8 mouse cellular contexts compared by ENCODE assay signal in the genomic region with DNA sequence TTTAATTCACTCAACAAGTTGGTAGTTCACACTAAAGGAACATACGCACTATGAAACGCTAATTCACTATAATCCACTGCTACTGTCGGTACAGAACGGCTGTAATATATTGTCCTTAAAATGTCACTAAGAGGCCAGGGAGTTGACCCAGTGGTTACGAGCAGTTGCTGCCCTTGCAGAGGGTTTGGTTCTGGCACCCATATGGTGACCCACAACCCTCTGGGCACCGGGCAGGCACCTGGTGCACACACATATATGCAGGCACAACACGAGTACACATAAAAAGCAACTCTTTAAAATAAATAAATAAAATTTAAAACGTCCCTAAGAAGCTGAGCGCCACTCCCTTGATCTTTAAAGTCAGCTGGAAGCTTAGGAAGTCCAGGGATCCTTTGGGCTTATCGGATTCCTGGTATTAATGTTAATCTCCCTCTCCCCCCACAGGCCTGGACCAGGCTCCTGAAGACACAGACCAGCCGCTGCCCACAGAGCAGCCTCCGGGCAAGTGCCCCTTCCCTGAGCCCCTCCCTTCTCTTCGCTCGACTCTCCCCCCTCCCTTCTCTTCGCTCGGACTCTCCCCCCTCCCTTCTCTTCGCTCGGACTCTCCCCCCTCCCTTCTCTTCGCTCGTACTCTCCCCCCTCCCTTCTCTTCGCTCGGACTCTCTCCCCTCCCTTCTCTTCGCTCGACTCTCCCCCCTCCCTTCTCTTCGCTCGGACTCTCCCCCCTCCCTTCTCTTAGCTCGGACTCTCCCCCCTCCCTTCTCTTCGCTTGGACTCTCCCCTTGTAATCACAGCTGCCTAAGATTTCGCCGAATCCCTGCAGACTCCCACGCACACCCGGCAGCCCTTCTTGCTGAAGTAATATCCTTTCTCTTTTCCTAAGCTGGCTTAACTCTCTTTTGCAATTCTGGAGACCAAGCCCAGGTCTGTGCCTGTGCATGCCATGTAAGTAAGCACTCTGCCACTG. TPM values are rescaled to one million over a fixed set of nuclear protein-coding genes. Genes with fewer than 3 reads are reported as not detected.
A peak's percentile ranks its signal among the peaks of the same experiment; 100 is the strongest.
DNase-seq lines count a peak whose midpoint lies in the region; ATAC-seq and TF ChIP-seq lines count a peak whose summit lies in the region.

No protein-coding gene starts in this region.

- peaks cover 13% of the 10 kb centered on the region for H3K4me1 ChIP-seq in embryonic facial prominence, embryonic 10.5 days
- no peaks in the 10 kb centered on the region for H3K4me1 ChIP-seq in hindbrain, postnatal 0 days (ENCODE audit: insufficient read depth, low read length)
- peaks cover 15% of the 10 kb centered on the region for H3K4me1 ChIP-seq in midbrain, embryonic 10.5 days

- H3K36me3 ChIP-seq in embryonic facial prominence, embryonic 10.5 days (replicated peaks), result no peaks in the 10 kb centered on the region
- no peaks in the 10 kb centered on the region for H3K36me3 ChIP-seq in hindbrain, postnatal 0 days (ENCODE audit: insufficient read depth, low read length)
- H3K36me3 ChIP-seq in midbrain, embryonic 10.5 days, result no peaks in the 10 kb centered on the region

- 0 out of 2 replicates have a peak, but pooled peaks cover 2% of the 10 kb centered on the region for H3K9me3 ChIP-seq in embryonic facial prominence, embryonic 10.5 days
- H3K9me3 ChIP-seq in hindbrain, postnatal 0 days (ENCODE audit: low read length), result no peaks in the 10 kb centered on the region
- H3K9me3 ChIP-seq in midbrain, embryonic 10.5 days (replicated peaks), result peaks cover 4% of the 10 kb centered on the region; the same call in 1 of the 2 replicates

- H3K4me2 ChIP-seq in hindbrain, postnatal 0 days (ENCODE audit: low read depth, low read length), result peak overlapping the region; percentile 59

- peak; percentile 52 for ATAC-seq in hindbrain, postnatal 0 days
- no peak for ATAC-seq in granulocyte monocyte progenitor cell, adult 5-6 weeks (replicated peaks; ENCODE audit: poor library complexity, severe bottlenecking)

- WGBS in embryonic facial prominence, embryonic 10.5 days, result 10% methylated on average over 31 of the region's 32 CpGs
- WGBS in hindbrain, postnatal 0 days, result 8% methylated on average over 31 of the region's 32 CpGs
- WGBS in midbrain, embryonic 10.5 days, result 12% methylated on average over 30 of the region's 32 CpGs

- DNase-seq in kidney, postnatal 4 days, result peak; percentile 71 to 82
- no peak for DNase-seq in kidney, postnatal 14 days
- peak; percentile 37 for DNase-seq in embryonic facial prominence, embryonic 10.5 days (ENCODE audit: low spot score)
- DNase-seq in hindbrain, postnatal 0 days (ENCODE audit: low spot score), result peak; percentile 64
- DNase-seq in midbrain, embryonic 10.5 days (ENCODE audit: low spot score), result peak; percentile 49
- no peak for DNase-seq in testis, postnatal 10 days (ENCODE audit: low spot score)
- no peak for DNase-seq in lung, postnatal 4 days

- H3K27ac ChIP-seq in embryonic facial prominence, embryonic 10.5 days (replicated peaks), result no peak overlapping the region
- peak overlapping the region; percentile 4; the same call in 1 of the 2 replicates for H3K27ac ChIP-seq in hindbrain, postnatal 0 days
- peak overlapping the region; percentile 71 for H3K27ac ChIP-seq in midbrain, embryonic 10.5 days (replicated peaks)

- TF ChIP-seq CTCF in hindbrain, postnatal 0 days (IDR thresholded peaks at IDR 0.05; ENCODE audit: low read depth), result no peak

- H3K4me3 ChIP-seq in embryonic facial prominence, embryonic 10.5 days, result peak overlapping the region; percentile 52
- H3K4me3 ChIP-seq in hindbrain, postnatal 0 days (ENCODE audit: low read length), result peak overlapping the region; percentile 34
- H3K4me3 ChIP-seq in midbrain, embryonic 10.5 days, result peak overlapping the region; percentile 50

- peak overlapping the region; percentile 28 for H3K9ac ChIP-seq in hindbrain, postnatal 0 days (replicated peaks; ENCODE audit: low read length)

- H3K27me3 ChIP-seq in embryonic facial prominence, embryonic 10.5 days (replicated peaks; ENCODE audit: low read depth, poor library complexity, severe bottlenecking), result peaks cover 20% of the 10 kb centered on the region
- no peaks in the 10 kb centered on the region for H3K27me3 ChIP-seq in hindbrain, postnatal 0 days (ENCODE audit: insufficient read depth, low read length)
- 0 out of 2 replicates have a peak, but pooled peaks cover 11% of the 10 kb centered on the region for H3K27me3 ChIP-seq in midbrain, embryonic 10.5 days (ENCODE audit: low read depth, poor library complexity, severe bottlenecking)

RNA-seq across cellular contexts. Expression of a gene that starts 15.7 kb away (rescaled TPM):
- 0.28 TPM in 1 of 2 replicates, not detected in the other for polyA plus RNA-seq in embryonic facial prominence, embryonic 10.5 days (2016; fragmentation: Nextera tagmentation; extraction: Ambion mirVana)
- not detected in 2 replicates for total RNA-seq in hindbrain, postnatal 0 days (2014; rRNA removed)
- 0.24 TPM in 1 of 2 replicates, not detected in the other for polyA plus RNA-seq in hindbrain, postnatal 0 days (2015; fragmentation: Nextera tagmentation; extraction: Ambion mirVana)
- polyA plus RNA-seq in midbrain, embryonic 10.5 days (2016; fragmentation: Nextera tagmentation; extraction: Ambion mirVana), result not detected in 2 replicates
- total RNA-seq in granulocyte monocyte progenitor cell, adult 5-6 weeks (2014; fragmentation: Nextera tagmentation), result 2.2 TPM in 1 of 2 replicates, not detected in the other
- total RNA-seq in granulocyte monocyte progenitor cell, adult 5-6 weeks (2017), result not detected in 2 replicates

RNA-seq across cellular contexts. Expression of a gene that starts 19.6 kb away (rescaled TPM):
- 0.15 and 0.63 TPM in 2 replicates for polyA plus RNA-seq in embryonic facial prominence, embryonic 10.5 days (2016; fragmentation: Nextera tagmentation; extraction: Ambion mirVana)
- 2.3 and 2.4 TPM in 2 replicates for total RNA-seq in hindbrain, postnatal 0 days (2014; rRNA removed)
- 0.50 and 1.0 TPM in 2 replicates for polyA plus RNA-seq in hindbrain, postnatal 0 days (2015; fragmentation: Nextera tagmentation; extraction: Ambion mirVana)
- polyA plus RNA-seq in midbrain, embryonic 10.5 days (2016; fragmentation: Nextera tagmentation; extraction: Ambion mirVana), result 0.16 and 0.23 TPM in 2 replicates
- not detected in 2 replicates for total RNA-seq in granulocyte monocyte progenitor cell, adult 5-6 weeks (2014; fragmentation: Nextera tagmentation)
- 0.56 and 0.57 TPM in 2 replicates for total RNA-seq in granulocyte monocyte progenitor cell, adult 5-6 weeks (2017)

RNA-seq across cellular contexts. Expression of a gene that starts 20.2 kb away (rescaled TPM):
- polyA plus RNA-seq in embryonic facial prominence, embryonic 10.5 days (2016; fragmentation: Nextera tagmentation; extraction: Ambion mirVana), result 1.3 and 2.2 TPM in 2 replicates
- total RNA-seq in hindbrain, postnatal 0 days (2014; rRNA removed), result 10.7 and 14.7 TPM in 2 replicates
- 4.4 and 5.8 TPM in 2 replicates for polyA plus RNA-seq in hindbrain, postnatal 0 days (2015; fragmentation: Nextera tagmentation; extraction: Ambion mirVana)
- 1.7 and 1.9 TPM in 2 replicates for polyA plus RNA-seq in midbrain, embryonic 10.5 days (2016; fragmentation: Nextera tagmentation; extraction: Ambion mirVana)
- total RNA-seq in granulocyte monocyte progenitor cell, adult 5-6 weeks (2014; fragmentation: Nextera tagmentation), result not detected in 2 replicates
- total RNA-seq in granulocyte monocyte progenitor cell, adult 5-6 weeks (2017), result not detected in 2 replicates

RNA-seq across cellular contexts. Expression of a gene that starts 32.4 kb away (rescaled TPM):
- 28.6 and 32.3 TPM in 2 replicates for polyA plus RNA-seq in embryonic facial prominence, embryonic 10.5 days (2016; fragmentation: Nextera tagmentation; extraction: Ambion mirVana)
- 840 and 852 TPM in 2 replicates for total RNA-seq in hindbrain, postnatal 0 days (2014; rRNA removed)
- 617 and 682 TPM in 2 replicates for polyA plus RNA-seq in hindbrain, postnatal 0 days (2015; fragmentation: Nextera tagmentation; extraction: Ambion mirVana)
- 69.6 and 124 TPM in 2 replicates for polyA plus RNA-seq in midbrain, embryonic 10.5 days (2016; fragmentation: Nextera tagmentation; extraction: Ambion mirVana)
- not detected in 2 replicates for total RNA-seq in granulocyte monocyte progenitor cell, adult 5-6 weeks (2014; fragmentation: Nextera tagmentation)
- total RNA-seq in granulocyte monocyte progenitor cell, adult 5-6 weeks (2017), result not detected in 2 replicates

RNA-seq across cellular contexts. Expression of a gene that starts 56.2 kb away (rescaled TPM):
- polyA plus RNA-seq in embryonic facial prominence, embryonic 10.5 days (2016; fragmentation: Nextera tagmentation; extraction: Ambion mirVana), result 1.1 and 1.8 TPM in 2 replicates
- total RNA-seq in hindbrain, postnatal 0 days (2014; rRNA removed), result 1.9 and 3.7 TPM in 2 replicates
- 2.1 TPM in 2 replicates for polyA plus RNA-seq in hindbrain, postnatal 0 days (2015; fragmentation: Nextera tagmentation; extraction: Ambion mirVana)
- polyA plus RNA-seq in midbrain, embryonic 10.5 days (2016; fragmentation: Nextera tagmentation; extraction: Ambion mirVana), result 1.4 and 1.5 TPM in 2 replicates
- total RNA-seq in granulocyte monocyte progenitor cell, adult 5-6 weeks (2014; fragmentation: Nextera tagmentation), result 16.0 and 16.3 TPM in 2 replicates
- total RNA-seq in granulocyte monocyte progenitor cell, adult 5-6 weeks (2017), result 6.8 and 15.1 TPM in 2 replicates

Comparison
In these comparisons a context has a peak if more than half of its experiments do, and no peak if none do; other contexts are left out.
1. DNase-seq: peak in kidney, postnatal 4 days (2 of 2), embryonic facial prominence, embryonic 10.5 days (single experiment), hindbrain, postnatal 0 days (single experiment) and midbrain, embryonic 10.5 days (single experiment); none in kidney, postnatal 14 days (single experiment), testis, postnatal 10 days (single experiment) and lung, postnatal 4 days (0 of 2).
2. Peak in every context shown above with its lines, with median percentiles within 50 percentile points of each other: H3K4me3 ChIP-seq.